Mouse (Mus musculus) right cerebral cortex, postnatal 4 days (tissue): Measurements from ENCODE around the gene Abcc1.

Experiments
- DNase-seq: peaks from one replicate; pipeline ENCODE4 v3.0.0-alpha.2; 2022

Abcc1 gene

DNA sequence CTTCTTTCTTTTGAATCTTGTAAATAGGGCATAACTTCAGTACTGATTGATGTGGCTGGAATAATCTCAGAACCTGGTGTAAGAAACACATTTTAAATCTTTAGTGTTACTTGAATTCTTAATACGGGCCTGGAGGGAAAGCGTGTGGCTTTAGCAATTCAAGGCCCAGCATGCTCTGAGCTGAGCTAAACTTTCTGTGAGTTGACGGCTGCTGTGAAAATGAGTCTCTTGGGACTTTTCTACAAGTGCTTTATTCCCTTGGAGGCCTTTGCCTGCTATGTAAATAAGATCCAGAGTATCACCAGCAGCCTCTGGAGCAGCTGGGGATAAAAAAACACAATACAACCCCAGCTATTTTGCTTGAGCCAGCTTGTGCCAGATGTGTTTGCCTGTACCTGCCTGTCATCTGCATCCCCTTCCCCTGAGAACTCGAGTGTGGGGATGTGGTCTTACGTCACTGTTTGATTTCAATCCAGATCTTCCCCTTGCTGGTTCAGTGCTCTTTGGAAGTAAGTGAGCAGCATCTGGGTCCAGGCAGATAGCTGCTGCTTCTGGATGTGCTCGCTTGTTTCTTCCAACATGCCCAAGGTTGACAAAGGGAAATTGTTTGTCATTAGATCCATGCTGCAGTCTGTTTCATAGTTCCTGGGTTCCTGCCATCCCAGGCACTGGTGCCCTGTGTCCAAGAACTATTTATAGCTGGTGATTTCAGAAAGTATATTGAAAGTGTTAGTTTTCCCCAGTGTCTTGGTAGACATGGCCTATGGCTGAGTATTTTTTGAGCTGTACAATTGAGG is 82.9 kb downstream of the Abcc1 start:
- DNase-seq = no peak

DNA sequence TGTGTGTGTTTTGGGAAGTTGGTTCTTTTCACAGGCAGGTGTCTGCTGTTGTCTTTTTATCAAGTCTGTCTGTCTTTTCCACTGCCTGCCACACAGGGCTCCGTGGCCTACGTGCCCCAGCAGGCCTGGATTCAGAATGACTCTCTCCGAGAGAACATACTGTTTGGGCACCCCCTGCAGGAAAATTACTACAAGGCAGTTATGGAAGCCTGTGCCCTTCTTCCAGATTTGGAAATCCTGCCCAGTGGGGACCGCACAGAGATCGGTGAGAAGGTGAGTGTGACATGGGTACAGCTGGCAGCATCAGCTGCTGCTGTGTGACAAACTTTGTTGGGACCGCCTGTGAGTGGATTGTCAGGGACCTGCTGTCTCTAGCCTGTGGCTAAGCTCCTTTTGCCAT is 83.8 kb downstream of the Abcc1 start:
- DNase-seq = no peak

DNA sequence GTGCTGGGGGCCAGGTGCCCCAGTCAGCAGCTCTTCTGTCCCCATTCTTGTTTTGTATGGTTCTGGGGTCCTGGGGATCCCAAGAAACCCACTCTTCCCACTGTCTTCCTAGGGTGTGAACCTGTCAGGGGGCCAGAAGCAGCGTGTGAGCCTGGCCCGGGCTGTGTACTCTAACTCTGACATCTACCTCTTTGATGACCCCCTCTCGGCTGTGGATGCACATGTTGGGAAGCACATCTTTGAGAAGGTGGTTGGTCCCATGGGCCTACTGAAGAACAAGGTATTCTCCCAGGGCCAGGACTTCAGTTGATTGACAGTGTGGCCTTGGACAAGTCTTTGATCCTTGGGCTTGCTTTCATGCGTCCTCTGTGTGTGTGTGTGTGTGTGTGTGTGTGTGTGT is 86.0 kb downstream of the Abcc1 start:
- no peak for DNase-seq

DNA sequence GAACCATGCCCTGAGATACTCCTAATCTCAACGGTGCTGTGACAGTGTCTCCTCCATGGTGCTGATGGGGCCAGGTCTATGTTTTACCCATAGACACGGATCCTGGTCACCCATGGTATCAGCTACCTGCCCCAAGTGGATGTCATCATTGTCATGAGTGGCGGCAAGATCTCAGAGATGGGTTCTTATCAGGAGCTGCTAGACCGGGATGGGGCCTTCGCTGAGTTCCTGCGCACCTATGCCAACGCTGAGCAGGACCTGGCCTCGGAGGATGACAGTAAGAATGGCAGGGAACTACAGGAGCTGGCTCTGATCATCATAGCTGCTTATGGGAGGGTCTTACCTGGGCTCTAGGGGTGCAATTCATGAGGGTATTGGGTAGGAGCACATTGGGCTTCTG is 86.9 kb downstream of the Abcc1 start:
- no peak for DNase-seq

DNA sequence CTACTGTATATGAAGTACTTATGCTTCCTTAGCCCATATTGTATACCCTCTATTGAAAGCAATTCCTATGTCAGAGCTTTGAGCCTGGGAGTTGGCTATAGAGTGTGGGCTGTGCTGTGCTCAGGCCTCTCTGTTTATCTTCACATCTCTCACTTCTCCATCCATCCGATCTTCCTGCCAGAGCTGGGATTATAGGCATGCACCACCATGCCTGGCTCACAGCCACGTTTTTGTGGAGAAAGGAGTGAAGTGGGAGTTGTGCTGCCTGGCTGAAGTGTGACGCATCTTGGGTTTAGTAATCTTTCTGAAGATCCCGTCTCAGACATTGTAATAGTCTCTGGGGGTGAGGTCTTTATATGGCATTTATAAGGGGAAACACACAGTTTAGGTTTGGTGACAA is 88.5 kb downstream of the Abcc1 start:
- DNase-seq = no peak

DNA sequence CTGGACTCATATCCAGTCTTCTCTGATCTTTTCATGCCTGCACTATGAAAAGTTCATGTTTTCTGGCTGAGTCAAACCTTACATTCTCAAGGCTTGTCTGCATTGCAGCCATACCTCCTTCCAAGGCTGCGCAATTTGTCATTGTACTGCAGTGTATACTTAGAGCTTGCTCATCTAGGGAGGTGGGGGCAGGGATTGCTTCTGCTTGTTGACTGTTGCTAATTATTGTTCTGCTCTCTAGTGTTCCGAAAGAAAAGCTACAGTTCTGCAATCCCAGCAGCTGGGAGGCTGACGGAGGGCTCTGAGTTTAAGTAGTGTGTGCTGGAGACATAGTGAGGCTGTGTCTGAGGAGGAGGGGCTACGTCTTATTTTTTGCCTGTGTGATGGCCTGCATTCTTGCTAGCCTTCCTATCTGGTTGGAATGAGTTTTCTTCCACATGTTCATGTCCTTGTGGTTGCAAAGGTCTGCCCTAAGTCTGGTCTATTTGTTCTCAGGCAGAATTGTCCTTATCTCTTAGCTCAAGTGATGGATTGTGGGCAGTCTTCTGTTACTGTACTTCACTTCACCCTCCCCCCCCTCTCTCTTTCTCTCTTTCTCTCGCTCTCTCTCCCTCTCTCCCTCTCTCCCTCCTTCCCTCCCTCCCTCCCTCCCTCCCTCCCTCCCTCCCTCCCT is 90.2 kb downstream of the Abcc1 start:
- DNase-seq = no peak

DNA sequence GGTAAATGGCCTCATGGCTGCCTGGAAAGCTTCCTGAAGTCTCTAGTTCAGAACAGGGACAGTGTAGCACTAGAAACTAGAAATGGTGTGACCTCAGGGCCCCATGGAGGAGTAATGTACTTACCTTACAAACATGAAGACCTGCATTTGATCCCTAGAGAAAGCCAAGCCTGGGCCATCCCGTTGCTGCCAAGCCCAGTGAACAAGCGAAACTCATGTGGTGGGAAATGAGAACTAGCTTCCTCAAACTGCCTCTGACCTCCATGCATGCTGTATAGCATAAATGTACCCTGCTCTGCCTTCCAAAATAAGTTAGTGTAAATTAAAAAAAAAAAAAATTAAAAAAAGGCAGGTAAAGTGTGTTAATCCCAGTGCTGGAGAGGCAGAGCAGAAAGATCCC is 101.2 kb downstream of the Abcc1 start:
- no peak for DNase-seq

DNA sequence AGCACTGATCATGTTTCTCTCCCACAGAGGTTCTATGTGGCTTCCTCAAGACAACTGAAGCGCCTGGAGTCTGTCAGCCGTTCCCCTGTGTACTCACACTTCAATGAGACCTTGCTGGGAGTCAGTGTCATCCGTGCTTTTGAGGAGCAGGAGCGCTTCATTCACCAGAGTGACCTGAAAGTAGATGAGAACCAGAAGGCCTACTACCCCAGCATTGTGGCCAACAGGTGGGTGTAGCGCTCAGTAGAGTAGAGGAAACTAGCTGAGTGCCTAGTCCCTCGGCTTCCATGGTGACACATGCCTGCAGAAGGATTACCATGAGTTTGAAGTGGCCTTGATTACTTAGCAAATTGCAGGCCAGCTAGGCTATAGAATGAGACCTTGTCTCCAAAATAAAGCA is 103.7 kb downstream of the Abcc1 start:
- DNase-seq = no peak

DNA sequence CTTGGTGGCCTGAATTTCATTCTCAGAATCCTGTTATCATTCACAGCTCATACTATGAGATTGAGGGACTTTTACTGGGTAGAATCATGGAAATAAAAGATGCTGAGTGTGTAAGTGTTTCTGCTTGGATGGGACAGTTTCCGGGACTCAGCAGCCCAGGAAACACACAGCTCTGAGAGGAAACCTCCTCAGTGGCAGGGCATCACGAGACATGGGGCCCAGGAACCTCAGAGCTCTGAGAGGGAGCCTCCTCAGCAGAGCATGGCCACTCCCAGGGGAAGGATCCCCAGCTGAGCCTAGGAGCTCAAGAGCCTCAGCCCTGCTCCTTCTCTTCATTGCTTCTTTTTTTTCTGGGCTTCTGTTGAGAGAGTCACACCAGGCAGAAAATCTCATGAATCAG is 107.0 kb downstream of the Abcc1 start:
- DNase-seq = no peak

DNA sequence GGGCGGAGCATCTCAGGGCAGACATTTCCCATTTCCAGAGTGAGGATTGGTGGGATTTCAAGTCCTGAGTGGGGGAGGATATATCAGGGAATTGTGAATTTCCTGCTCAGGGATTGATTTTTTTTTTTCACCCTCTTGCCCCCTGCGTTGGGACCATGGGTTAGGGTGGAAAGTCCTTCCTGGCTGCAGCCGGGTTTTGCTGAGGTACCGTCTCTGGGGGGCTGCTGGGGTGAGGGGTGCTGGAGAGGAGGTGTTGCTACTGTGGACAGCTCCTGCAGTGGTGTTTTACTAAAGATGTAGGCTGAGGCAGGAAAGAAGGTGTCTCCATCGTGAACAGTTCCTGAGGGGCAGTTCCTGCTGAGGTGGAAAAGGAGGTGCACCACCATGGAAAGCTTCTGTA is 107.5 kb downstream of the Abcc1 start:
- no peak for DNase-seq

DNA sequence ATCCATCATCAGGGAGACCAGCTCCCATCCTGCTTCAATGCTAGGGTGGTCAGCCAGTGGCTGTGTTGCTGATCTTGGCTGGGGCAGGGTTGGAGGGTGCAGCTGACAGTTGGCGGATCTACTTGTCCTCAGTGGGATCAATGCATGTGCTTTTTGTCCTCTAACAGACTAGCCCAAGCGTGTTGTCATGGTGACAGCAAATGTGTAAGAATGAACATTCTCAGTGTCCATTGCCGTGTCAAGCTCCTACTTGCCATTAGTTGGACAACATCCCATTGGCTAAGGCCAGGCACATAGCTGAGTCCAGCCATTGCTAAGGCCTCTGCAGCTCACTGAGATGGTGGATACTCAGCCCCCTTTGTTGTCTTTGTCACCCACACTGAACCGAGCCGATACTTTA is 110.8 kb downstream of the Abcc1 start:
- DNase-seq = no peak

DNA sequence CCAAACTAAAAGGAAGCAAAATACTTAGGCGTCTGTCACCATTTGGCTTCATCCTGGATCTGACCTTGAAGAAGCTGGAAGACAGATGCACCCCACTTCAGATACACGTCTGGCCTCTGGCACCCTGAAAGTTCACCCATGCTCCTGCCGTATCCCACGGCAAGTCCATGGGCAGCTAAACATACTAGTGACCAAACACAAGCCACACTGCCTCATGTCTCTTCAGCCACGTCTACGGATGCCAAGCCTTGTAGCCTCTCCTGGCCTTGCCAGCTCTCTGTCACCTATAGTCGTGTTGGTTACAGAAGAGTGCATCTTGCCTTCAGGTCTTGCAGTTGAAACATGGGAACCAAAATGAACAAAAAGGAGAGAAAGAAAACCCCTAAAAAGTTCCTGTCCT is 112.3 kb downstream of the Abcc1 start:
- DNase-seq = no peak

DNA sequence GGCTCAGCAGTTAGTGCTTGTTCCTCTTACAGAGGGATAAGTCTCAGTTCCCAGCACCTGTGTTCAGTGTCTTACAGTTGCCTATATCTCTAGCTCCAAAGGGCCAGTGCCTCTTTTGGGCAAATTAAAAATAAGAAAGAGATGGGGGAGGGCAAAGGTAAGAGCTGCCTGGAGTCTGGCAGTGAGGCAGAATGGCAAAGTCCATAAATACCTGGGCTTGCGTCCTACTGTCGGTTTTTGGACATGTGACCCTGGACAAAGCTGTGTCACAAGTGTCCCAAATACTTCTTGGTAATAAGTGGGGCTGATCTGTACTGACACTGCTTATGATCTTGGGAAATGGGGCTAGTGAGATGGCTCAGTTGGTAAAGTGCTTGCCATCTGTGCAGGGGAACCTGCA is 113.6 kb downstream of the Abcc1 start:
- no peak for DNase-seq

DNA sequence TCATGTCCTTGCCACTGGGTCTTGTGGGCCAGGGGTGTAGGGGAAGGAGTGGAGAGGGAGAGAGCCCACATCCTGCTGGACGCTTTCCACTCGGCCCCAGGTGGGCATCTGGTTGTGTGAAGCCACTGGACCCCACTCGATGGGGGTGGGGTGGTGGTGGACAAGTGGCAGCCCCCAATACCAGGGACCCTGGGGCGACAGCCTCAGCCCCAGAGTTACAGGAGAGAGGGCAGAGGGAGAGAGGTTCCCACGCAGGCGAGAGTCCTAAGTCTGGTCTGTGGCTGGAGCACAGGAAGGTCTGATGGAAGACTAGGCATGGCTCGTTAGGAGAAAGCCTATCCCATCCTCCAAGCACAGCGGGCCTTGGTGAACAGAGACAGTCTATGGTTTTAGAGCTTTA is 114.7 kb downstream of the Abcc1 start:
- no peak for DNase-seq

DNA sequence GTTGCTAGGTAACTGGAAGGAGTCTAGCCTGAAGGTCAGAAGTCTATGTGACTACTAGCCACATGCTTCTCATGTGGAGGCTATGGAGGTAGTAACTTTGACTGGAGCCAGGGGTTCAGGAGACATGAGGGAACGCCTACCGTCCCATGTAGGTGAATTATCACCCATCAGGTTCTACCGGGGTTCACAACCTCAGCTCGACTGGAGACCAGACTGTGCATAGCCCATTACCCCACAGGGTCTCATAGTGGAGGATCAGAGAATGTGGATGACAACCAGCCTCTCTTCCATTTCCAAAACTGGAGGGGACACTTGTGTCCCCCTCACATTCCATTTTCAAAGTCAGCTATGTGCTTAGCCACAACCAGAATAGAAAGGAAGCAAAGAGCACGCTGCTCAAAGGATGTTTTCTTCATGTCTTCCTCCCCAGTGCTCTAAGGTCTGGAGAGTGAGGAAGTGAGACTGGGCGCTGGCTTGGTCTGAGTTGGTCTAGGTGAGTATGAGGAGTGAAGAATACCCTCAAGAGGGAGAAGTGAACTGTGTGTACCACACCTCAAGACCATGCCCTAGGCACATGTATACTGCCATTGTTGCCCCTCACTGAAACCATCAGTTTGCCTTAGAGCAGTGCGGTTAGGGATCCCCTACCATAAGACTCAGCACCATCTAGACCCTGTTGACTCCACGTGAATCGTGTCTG is 115.5 kb downstream of the Abcc1 start:
- no peak for DNase-seq

DNA sequence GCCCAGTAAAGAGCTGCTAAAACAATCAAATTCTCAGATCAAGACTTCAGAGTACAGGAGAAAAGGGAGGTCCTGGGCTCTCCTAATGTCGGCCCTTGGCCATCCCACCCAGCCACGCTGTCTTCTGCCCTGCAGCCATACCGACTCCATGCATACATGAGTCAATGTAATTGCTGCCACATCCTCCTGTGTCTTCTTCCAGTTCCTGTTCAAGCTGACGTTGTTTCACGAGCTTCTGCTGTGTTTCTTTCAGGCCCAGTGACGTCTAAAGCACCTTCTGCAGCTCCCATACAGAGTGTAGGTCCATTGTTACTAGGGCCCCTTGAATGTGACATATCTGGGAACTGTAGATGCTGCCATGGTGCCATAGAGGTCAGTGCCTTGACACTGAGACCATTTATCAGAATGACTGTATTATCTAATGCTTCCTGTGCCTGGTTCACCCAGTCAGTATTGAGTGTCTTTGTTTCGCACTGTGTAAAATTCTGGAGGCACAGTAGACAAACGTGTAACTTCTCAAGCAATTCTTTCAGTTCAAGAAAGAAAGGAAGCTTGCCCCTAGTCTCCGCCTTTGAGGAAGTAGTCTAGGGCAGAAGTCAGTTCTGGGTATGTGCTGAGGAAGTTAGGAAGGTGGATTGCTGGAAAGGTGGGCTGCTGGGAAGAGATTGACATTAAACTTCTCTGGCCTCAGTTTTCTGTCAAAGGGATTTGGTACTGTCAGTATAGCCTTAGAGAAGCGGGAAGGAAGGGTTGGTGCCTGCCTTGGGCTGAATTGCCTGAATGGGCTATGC is 116.3 kb downstream of the Abcc1 start:
- no peak for DNase-seq

DNA sequence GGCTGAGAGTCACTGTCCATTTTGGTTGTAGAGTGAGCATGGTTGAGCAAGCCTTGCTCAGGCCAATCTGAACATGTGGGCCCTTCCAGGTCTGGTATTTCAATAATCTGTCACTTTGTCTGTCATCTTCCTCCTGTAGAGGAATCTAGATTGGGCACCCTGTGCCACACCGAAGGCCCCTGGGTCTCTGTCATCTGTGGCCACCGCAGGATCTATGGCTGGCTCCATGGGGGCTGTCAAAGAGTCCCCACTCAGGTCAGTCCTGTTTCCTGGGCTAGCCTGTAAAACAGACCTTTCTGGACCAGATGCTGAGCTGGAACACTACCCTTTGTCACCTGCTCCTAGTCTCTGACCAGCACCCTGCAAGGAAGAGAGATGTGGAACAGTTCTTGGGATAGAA is 118.3 kb downstream of the Abcc1 start:
- DNase-seq = no peak

DNA sequence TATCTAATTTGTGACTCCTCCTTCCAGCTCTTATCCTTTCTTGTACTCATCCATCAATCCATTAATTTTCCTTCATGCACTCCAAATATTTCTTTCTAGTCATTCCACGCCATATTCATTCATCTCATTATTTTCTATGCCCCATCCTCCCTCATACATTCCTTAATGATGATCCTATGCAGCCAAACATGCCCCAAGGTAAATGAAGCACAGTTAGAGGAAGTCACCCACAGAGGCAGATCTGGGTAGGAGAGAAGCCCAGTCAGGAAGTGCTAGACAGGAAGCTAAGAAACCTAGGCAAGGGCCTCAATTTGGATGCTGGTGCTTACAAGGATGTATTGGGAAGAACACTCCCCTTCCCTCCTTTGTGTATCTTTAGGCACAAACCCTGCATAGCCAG is 121.9 kb downstream of the Abcc1 start:
- DNase-seq = no peak

DNA sequence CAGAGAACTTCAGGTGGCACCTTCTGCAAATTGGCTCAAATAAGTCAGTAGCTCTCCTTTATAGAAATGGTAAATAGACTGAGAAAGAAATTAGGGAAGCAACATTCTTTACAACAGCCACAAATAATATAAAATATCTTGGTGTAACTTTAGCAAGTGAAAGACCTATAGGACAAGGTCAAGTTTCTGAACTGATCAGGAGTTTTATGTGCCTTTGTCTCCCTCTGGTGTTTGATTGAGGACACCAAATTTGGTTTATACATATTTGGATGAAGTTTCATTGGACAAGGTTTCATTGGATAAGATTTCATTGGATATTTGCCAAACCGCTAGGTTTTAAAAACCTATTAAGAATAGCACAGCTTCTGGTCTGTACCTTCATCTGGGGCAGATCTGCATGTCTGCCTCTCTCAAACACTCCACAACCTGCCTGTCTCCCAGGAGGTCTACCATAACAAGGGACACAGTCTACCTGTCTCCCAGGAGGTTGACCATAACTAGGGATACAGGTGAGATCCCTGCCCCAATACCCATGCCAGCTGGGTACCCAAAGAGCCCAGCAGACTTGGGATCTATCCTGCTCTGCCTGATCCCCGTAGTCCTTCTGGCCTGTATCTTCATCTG is 132.2 kb downstream of the Abcc1 start:
- DNase-seq = no peak

DNA sequence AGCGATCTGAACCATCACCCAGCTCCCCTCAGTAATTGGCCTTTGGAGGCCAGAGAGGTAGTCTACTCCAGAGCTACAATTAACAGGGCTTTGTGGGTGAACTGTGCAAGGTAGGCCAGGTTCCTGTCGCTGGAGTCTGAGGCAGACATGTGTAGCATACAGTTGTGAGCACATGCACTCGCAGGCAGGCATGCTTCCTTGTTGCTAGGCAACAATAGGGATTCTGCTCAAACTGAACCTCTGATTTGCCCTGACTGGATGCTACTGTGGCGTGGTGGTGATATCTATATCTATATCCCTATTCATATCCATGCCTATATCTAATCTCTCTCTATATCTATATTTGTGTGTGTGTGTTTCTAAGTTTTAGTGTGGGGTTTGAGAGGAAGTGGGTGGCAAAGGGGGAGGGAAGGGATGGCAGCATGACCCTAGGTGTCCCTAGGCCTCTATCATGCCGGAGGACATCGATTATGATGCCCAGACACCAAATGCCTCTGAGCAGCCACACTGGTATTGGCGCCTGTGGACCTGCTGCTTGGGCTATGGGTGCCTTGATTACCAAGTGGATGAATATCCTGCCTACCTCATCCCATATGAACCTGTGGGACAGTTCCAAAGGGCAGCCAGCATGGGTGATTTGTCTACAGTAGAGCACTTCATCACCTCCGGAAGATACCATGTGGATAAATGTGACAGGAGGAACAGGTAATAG is 140.4 kb downstream of the Abcc1 start:
- DNase-seq = no peak

DNA sequence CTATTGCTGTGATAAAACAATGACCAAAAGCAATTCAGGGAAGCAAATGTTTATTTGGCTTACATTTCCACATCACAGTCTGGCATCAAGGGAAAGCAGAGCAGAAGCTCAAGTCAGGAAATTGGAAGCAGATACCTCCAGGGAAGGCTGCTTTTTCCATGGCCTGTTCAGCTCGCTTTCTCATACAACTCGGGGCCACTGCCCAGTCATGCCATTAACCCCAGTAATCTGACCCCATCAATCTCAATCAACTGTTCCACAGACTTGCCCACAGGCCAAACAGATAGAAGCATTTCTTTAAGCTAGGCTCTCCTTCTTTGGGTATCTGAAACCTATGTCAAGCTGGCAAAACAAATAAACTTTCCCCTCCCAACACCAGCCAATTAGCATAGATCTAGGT is 145.1 kb downstream of the Abcc1 start:
- no peak for DNase-seq
